Comparison of ENCODE assay signal across 8 mouse cellular contexts in the genomic region with DNA sequence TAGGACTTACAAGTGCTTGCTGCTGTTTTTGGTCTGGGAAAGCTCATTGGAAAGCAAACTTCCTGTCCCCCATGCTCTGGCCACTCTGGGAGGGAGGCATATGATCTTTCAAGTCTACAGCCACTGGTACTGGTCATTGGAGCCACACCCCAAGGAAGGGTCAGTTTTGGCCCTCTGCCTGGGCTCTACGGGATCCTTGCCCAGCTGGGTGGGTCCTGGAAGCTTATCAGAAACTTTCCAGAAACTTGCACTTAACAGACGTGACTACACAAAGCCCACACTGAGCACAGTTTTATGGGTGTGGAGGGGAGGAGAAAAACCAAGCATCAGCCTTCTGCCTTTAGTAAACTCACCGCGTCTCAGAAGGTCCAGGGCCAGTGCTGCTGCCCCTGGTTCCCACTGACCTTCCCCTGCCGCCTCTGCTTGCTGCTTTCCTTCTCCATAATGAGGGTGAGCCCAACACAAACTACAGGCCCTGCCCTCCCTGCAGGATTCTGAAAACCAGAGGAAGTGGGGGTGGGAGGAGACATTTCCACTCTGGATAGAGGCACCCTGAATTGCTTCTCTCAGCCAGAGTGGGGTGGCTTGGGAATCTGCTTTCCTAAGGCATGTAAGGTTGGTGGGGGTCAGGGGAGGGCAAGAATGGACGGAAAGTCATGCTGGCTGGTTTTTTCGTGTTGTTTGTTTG. TPM values are rescaled to one million over a fixed set of nuclear protein-coding genes. Genes with fewer than 3 reads are reported as not detected.
DNase-seq lines count a peak whose midpoint lies in the region; ATAC-seq lines count a peak whose summit lies in the region.

No protein-coding gene starts in this region.

- H3K36me3 ChIP-seq in forebrain, embryonic 11.5 days (ENCODE audit: control insufficient read depth, insufficient read depth, low read length), result no peaks in the 10 kb centered on the region
- no peaks in the 10 kb centered on the region for H3K36me3 ChIP-seq in neural tube, embryonic 15.5 days

- H3K4me2 ChIP-seq in forebrain, embryonic 11.5 days (ENCODE audit: low read depth, low read length, severe bottlenecking), result no peak overlapping the region
- H3K4me2 ChIP-seq in neural tube, embryonic 15.5 days, result no peak overlapping the region

- H3K27me3 ChIP-seq in forebrain, embryonic 11.5 days (ENCODE audit: control insufficient read depth, insufficient read depth, low read length), result no peaks in the 10 kb centered on the region
- H3K27me3 ChIP-seq in neural tube, embryonic 15.5 days (replicated peaks), result no peaks in the 10 kb centered on the region

- H3K4me3 ChIP-seq in forebrain, embryonic 11.5 days (ENCODE audit: low read depth, low read length), result no peak overlapping the region
- H3K4me3 ChIP-seq in neural tube, embryonic 15.5 days (replicated peaks), result no peak overlapping the region

- no peak for ATAC-seq in forebrain, embryonic 11.5 days (replicated peaks; ENCODE audit: low FRiP score)
- no peak for ATAC-seq in neural tube, embryonic 15.5 days (ENCODE audit: low FRiP score)

- WGBS in forebrain, embryonic 11.5 days, result 74% methylated on average over 7 of the region's 7 CpGs
- 83% methylated on average over 7 of the region's 7 CpGs for WGBS in neural tube, embryonic 15.5 days

- no peaks in the 10 kb centered on the region for H3K9me3 ChIP-seq in forebrain, embryonic 11.5 days (ENCODE audit: control insufficient read depth, low read length)
- 0 out of 2 replicates have a peak, but pooled peaks cover 6% of the 10 kb centered on the region for H3K9me3 ChIP-seq in neural tube, embryonic 15.5 days (replicated peaks)

- H3K4me1 ChIP-seq in forebrain, embryonic 11.5 days (replicated peaks; ENCODE audit: control insufficient read depth, insufficient read depth, low read length), result no peaks in the 10 kb centered on the region
- no peaks in the 10 kb centered on the region; the same call in 1 of the 2 replicates for H3K4me1 ChIP-seq in neural tube, embryonic 15.5 days

- H3K27ac ChIP-seq in forebrain, embryonic 11.5 days (ENCODE audit: low read depth, low read length), result no peak overlapping the region
- no peak overlapping the region for H3K27ac ChIP-seq in neural tube, embryonic 15.5 days (replicated peaks)

- H3K9ac ChIP-seq in forebrain, embryonic 11.5 days (ENCODE audit: low read length), result no peak overlapping the region
- no peak overlapping the region for H3K9ac ChIP-seq in neural tube, embryonic 15.5 days (replicated peaks)

- peak; percentile 75 for DNase-seq in adrenal gland, adult 2 months
- DNase-seq in gastrocnemius, postnatal 10 days, result peak; percentile 57
- peak; percentile 75 for DNase-seq in kidney, adult 18-20 months
- DNase-seq in lung, postnatal 10 days, result peak; percentile 95
- DNase-seq in neural tube, embryonic 10.5 days (ENCODE audit: extremely low spot score, low spot score), result no peak
- DNase-seq in forebrain, embryonic 11.5 days (ENCODE audit: low spot score), result no peak
- no peak for DNase-seq in layer of hippocampus, postnatal 14 days (ENCODE audit: low spot score in 2 of 2)

RNA-seq across cellular contexts. Expression of a gene that starts 37.1 kb away (rescaled TPM):
- 10 to 100 TPM in 1 of 2 experiments, 1 to 10 TPM in 1; 7.7 to 14.3 TPM for total RNA-seq in adrenal gland, adult 2 months (2021)
- polyA plus RNA-seq in adrenal gland, adult 2 months (2012; rRNA removed), result 9.4 and 12.1 TPM in 2 replicates
- 10 to 100 TPM; 67.2 to 88.4 TPM for total RNA-seq in gastrocnemius, postnatal 10 days (2021)
- 30.0 and 34.1 TPM in 2 replicates for polyA plus RNA-seq in forebrain, embryonic 11.5 days (2014; fragmentation: Nextera tagmentation; extraction: Ambion mirVana)
- polyA plus RNA-seq in neural tube, embryonic 15.5 days (2015; fragmentation: Nextera tagmentation; extraction: Ambion mirVana), result 29.8 and 45.8 TPM in 2 replicates
- total RNA-seq in layer of hippocampus, postnatal 14 days (2021), result 1 to 10 TPM; 6.1 to 8.1 TPM

RNA-seq across cellular contexts. Expression of a gene that starts 51.1 kb away (rescaled TPM):
- 100 to 1,000 TPM in 1 of 2 experiments, 10 to 100 TPM in 1; 87.8 to 114 TPM for total RNA-seq in adrenal gland, adult 2 months (2021)
- polyA plus RNA-seq in adrenal gland, adult 2 months (2012; rRNA removed), result 66.5 and 78.9 TPM in 2 replicates
- 10 to 100 TPM; 52.1 to 69.1 TPM for total RNA-seq in gastrocnemius, postnatal 10 days (2021)
- polyA plus RNA-seq in forebrain, embryonic 11.5 days (2014; fragmentation: Nextera tagmentation; extraction: Ambion mirVana), result 10.0 and 10.2 TPM in 2 replicates
- 19.7 and 24.3 TPM in 2 replicates for polyA plus RNA-seq in neural tube, embryonic 15.5 days (2015; fragmentation: Nextera tagmentation; extraction: Ambion mirVana)
- total RNA-seq in layer of hippocampus, postnatal 14 days (2021), result 100 to 1,000 TPM; 128 to 141 TPM

Comparison
In these comparisons a context has a peak if more than half of its experiments do, and no peak if none do; other contexts are left out.
1. DNase-seq: peak in adrenal gland, adult 2 months (single experiment), gastrocnemius, postnatal 10 days (single experiment), kidney, adult 18-20 months (single experiment) and lung, postnatal 10 days (single experiment); none in neural tube, embryonic 10.5 days (single experiment), forebrain, embryonic 11.5 days (single experiment) and layer of hippocampus, postnatal 14 days (0 of 2).
2. RNA of a gene that starts 37.1 kb away (total RNA-seq): 67.2 to 88.4 TPM in gastrocnemius, postnatal 10 days; 7.7 to 14.3 TPM in adrenal gland, adult 2 months and 6.1 to 8.1 TPM in layer of hippocampus, postnatal 14 days; every median in the first group is over 4 times any median in the second.